Mouse (Mus musculus) CH12.LX (cell line): ENCODE data around the gene Fndc7. TPM values are rescaled to one million over a fixed set of nuclear protein-coding genes. Genes with fewer than 3 reads are reported as not detected.

ENCODE experiments used
- DNase-seq: peaks from one replicate; pipeline ENCODE4 v3.0.0-alpha.2; 2013; ENCODE audit errors: extremely low read depth
- H3K27ac ChIP-seq: 2 replicates; pipeline ENCODE4 v1.5.1; 2012; ENCODE audit warnings: low read depth, mild to moderate bottlenecking, control low read depth, moderate library complexity; ENCODE audit not compliant: insufficient read depth
- H3K27me3 ChIP-seq: replicated peaks from 2 replicates; pipeline ENCODE3; 2012; ENCODE audit warnings: inconsistent platforms
- H3K36me3 ChIP-seq, 2 experiments: replicated peaks in 1 of 2; 2 replicates each; pipeline versions ENCODE3 to v1.6.1; 2012; ENCODE audit warnings: inconsistent platforms in 1 of 2, low read length in 1 of 2, mild to moderate bottlenecking in 1 of 2, mixed read lengths in 1 of 2, moderate library complexity in 1 of 2; ENCODE audit not compliant: control insufficient read depth in 1 of 2, insufficient read depth in 1 of 2
- H3K4me1 ChIP-seq, 2 experiments: 2 replicates each; pipeline ENCODE4 v1.6.1; 2012; ENCODE audit warnings: inconsistent platforms in 1 of 2, moderate library complexity in 1 of 2; ENCODE audit not compliant: insufficient read depth in 2 of 2, control insufficient read depth in 1 of 2
- H3K4me2 ChIP-seq: 2 replicates; pipeline ENCODE4 v1.6.1; 2012; ENCODE audit warnings: low read depth, mild to moderate bottlenecking, control low read depth; ENCODE audit not compliant: poor library complexity, insufficient read depth, severe bottlenecking
- H3K4me3 ChIP-seq, 3 experiments: fragments of 150-350 bp in 1 of 3; sonication (generic) in 1 of 3; replicated peaks in 1 of 3; 2 replicates each; pipeline versions ENCODE3 to v1.5.1; 2011 to 2012; ENCODE audit warnings: low read depth in 2 of 3, low read length in 2 of 3, mild to moderate bottlenecking in 2 of 3, moderate library complexity in 2 of 3, control low read depth in 1 of 3, improper control_type of control experiment in 1 of 3, inconsistent platforms in 1 of 3, mixed read lengths in 1 of 3; ENCODE audit not compliant: poor library complexity in 1 of 3
- H3K79me2 ChIP-seq: replicated peaks from 2 replicates; pipeline ENCODE4 v1.6.1; 2012; ENCODE audit warnings: mild to moderate bottlenecking, moderate library complexity; ENCODE audit not compliant: control insufficient read depth, poor library complexity, insufficient read depth, severe bottlenecking; ENCODE audit errors: extremely low read depth
- H3K9ac ChIP-seq: 2 replicates; pipeline ENCODE4 v1.6.1; 2012; ENCODE audit warnings: low read depth, mild to moderate bottlenecking, control low read depth, moderate library complexity; ENCODE audit not compliant: insufficient read depth
- H3K9me3 ChIP-seq: replicated peaks from 2 replicates; pipeline ENCODE3; 2012; ENCODE audit warnings: low read length, inconsistent platforms, mixed read lengths
- BHLHE40 ChIP-seq: IDR thresholded peaks from 2 replicates; pipeline ENCODE4 v1.6.1; 2011; ENCODE audit warnings: mild to moderate bottlenecking, low read depth, low read length, improper control_type of control experiment
- CTCF ChIP-seq, 2 experiments: IDR thresholded peaks in 1 of 2; conservative IDR thresholded peaks in 1 of 2; 2 replicates each; pipeline ENCODE4 v1.5.1; 2011 to 2012; ENCODE audit warnings: low read depth in 2 of 2, low read length in 2 of 2, improper control_type of control experiment in 1 of 2, inconsistent platforms in 1 of 2, mild to moderate bottlenecking in 1 of 2, moderate library complexity in 1 of 2
- ELF1 ChIP-seq: IDR thresholded peaks from 2 replicates; pipeline ENCODE4 v1.6.1; 2014; ENCODE audit warnings: low read depth, mild to moderate bottlenecking, inconsistent platforms, low read length, improper control_type of control experiment
- ETS1 ChIP-seq: conservative IDR thresholded peaks from 2 replicates; pipeline ENCODE4 v1.6.1; 2012; ENCODE audit warnings: low read depth, mild to moderate bottlenecking, inconsistent platforms, low read length, improper control_type of control experiment, moderate library complexity
- GABPA ChIP-seq: IDR thresholded peaks from 2 replicates; pipeline ENCODE4 v1.6.1; 2012; ENCODE audit warnings: low read depth, low read length, improper control_type of control experiment, inconsistent platforms; ENCODE audit not compliant: insufficient replicate concordance
- HCFC1 ChIP-seq: IDR thresholded peaks from 2 replicates; pipeline ENCODE4 v1.6.1; 2012; ENCODE audit warnings: low read depth, mild to moderate bottlenecking, inconsistent platforms, low read length, improper control_type of control experiment
- IRF4 ChIP-seq: IDR thresholded peaks from 2 replicates; pipeline ENCODE4 v1.6.1; 2014; ENCODE audit warnings: low read depth, mild to moderate bottlenecking, inconsistent platforms, low read length, improper control_type of control experiment
- KAT2A ChIP-seq: IDR thresholded peaks from 2 replicates; pipeline ENCODE4 v1.6.1; 2012; ENCODE audit warnings: low read length, improper control_type of control experiment, inconsistent platforms; ENCODE audit not compliant: insufficient replicate concordance
- MAFK ChIP-seq: IDR thresholded peaks from 2 replicates; pipeline ENCODE4 v1.6.1; 2011; ENCODE audit warnings: low read length, improper control_type of control experiment; ENCODE audit not compliant: insufficient replicate concordance
- MEF2A ChIP-seq: IDR thresholded peaks from 2 replicates; pipeline ENCODE4 v1.6.1; 2014; ENCODE audit warnings: low read depth, mild to moderate bottlenecking, inconsistent platforms, low read length, improper control_type of control experiment, borderline replicate concordance
- NELFE ChIP-seq: IDR thresholded peaks from 2 replicates; pipeline ENCODE4 v1.6.1; 2011; ENCODE audit warnings: low read depth, low read length, improper control_type of control experiment
- PAX5 ChIP-seq: IDR thresholded peaks from 2 replicates; pipeline ENCODE4 v1.6.1; 2012; ENCODE audit warnings: low read length, inconsistent platforms, mixed read lengths
- RAD21 ChIP-seq: IDR thresholded peaks from 2 replicates; pipeline ENCODE4 v1.6.1; 2011; ENCODE audit warnings: low read depth, mild to moderate bottlenecking, low read length, improper control_type of control experiment, moderate library complexity
- TBP ChIP-seq: conservative IDR thresholded peaks from 2 replicates; pipeline ENCODE4 v1.6.1; 2011; ENCODE audit warnings: low read depth, low read length, improper control_type of control experiment
- TCF12 ChIP-seq: IDR thresholded peaks from 2 replicates; pipeline ENCODE4 v1.6.1; 2014; ENCODE audit warnings: low read depth, mild to moderate bottlenecking, inconsistent platforms, low read length, improper control_type of control experiment
- UBTF ChIP-seq: IDR thresholded peaks from 2 replicates; pipeline ENCODE4 v1.6.1; 2012; ENCODE audit warnings: low read depth, mild to moderate bottlenecking, inconsistent platforms, low read length, improper control_type of control experiment, moderate library complexity
- ZKSCAN1 ChIP-seq: IDR thresholded peaks from 2 replicates; pipeline ENCODE4 v1.6.1; 2012; ENCODE audit warnings: low read depth, inconsistent platforms, low read length, improper control_type of control experiment, borderline replicate concordance
- ZMIZ1 ChIP-seq: IDR thresholded peaks from 2 replicates; pipeline ENCODE4 v1.6.1; 2012; ENCODE audit warnings: low read depth, mild to moderate bottlenecking, inconsistent platforms, low read length, improper control_type of control experiment
- ZNF384 ChIP-seq: IDR thresholded peaks from 2 replicates; pipeline ENCODE4 v1.6.1; 2012; ENCODE audit warnings: low read depth, low read length, improper control_type of control experiment, inconsistent platforms
- dilution Hi-C: fragments of 300-500 bp; cut with MboI; formaldehyde crosslinking; loops from 2 replicates; pipeline ENCODE4 v1.14.3; 2020; ENCODE audit warnings: low sequenced_read_pairs; ENCODE audit not compliant: extremely low pct_unique_long_range_greater_than_20kb, extremely low pct_ligation_motif_present
- in situ Hi-C: fragments of 300-500 bp; cut with MboI; formaldehyde crosslinking; loops from 3 replicates; pipeline ENCODE4 v1.14.3; 2019; ENCODE audit warnings: low sequenced_read_pairs, low pct_ligation_motif_present, low pct_unique_long_range_greater_than_20kb, mixed read lengths
- polyA plus RNA-seq: library from polyadenylated mRNA; unstranded; fragments of >175 nt; gene quantifications from 2 replicates; pipeline ENCODE4 v1.2.1, GENCODE M21; 2012; ENCODE audit warnings: low read depth; ENCODE audit not compliant: insufficient read length
- total RNA-seq, 2 experiments: library from RNA; depleted of rRNA; stranded (reverse); fragments of 300-350 nt in 1 of 2; fragments of >200 nt in 1 of 2; gene quantifications; 2 replicates each; pipeline ENCODE4 v1.2.3; 2012 to 2014

Fndc7 gene
- total and polyA plus RNA-seq, 3 experiments = 0.61 to 1.1 (median 0.81) TPM

DNA sequence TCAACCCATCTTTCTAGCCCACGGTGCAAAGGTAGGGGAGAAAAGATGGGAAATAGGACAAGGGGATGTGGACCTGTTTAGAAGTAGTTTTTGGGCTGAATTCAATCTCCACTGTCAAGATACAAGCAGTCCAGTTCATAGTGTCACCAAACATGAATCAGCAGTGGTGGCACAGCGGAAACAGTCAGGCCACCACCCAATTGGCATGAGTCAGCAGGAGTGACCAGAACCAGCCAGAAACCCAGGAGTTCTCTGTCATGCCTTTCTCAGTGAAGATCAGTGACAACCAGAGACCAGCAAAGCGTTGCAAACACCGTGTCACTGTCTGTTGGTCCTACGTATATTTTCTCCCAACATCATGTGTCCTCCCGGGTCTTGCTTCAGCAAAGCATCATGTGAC, 43.7 kb upstream of the Fndc7 start:
- Histone ChIP-seq H3K27me3 (no peaks in the 10 kb centered on the region), H3K9ac (no peak overlapping the region), H3K4me3 (no peak overlapping the region), H3K4me1 (no peaks in the 10 kb centered on the region), H3K9me3 (peaks cover 2% of the 10 kb centered on the region), H3K27ac (no peak overlapping the region), H3K4me2 (no peak overlapping the region), H3K79me2 (no peaks in the 10 kb centered on the region), H3K36me3 (no peaks in the 10 kb centered on the region)
- dilution Hi-C loops (no loop called here), in situ Hi-C loops (no loop called here)
- no peak for DNase-seq
- no peak for TF ChIP-seq ZNF384
- no peak for TF ChIP-seq MEF2A
- TF ChIP-seq UBTF = no peak
- no peak for TF ChIP-seq CTCF (conservative IDR thresholded peaks at IDR 0.05 in 1 of 2, IDR thresholded peaks at IDR 0.05 in 1 of 2; ENCODE audit: low read depth in 2 of 2, low read length in 2 of 2)
- TF ChIP-seq NELFE = no peak
- TF ChIP-seq RAD21 = no peak
- TF ChIP-seq ELF1 = no peak
- no peak for TF ChIP-seq KAT2A
- no peak for TF ChIP-seq IRF4
- no peak for TF ChIP-seq PAX5
- no peak for TF ChIP-seq BHLHE40
- no peak for TF ChIP-seq ETS1

DNA sequence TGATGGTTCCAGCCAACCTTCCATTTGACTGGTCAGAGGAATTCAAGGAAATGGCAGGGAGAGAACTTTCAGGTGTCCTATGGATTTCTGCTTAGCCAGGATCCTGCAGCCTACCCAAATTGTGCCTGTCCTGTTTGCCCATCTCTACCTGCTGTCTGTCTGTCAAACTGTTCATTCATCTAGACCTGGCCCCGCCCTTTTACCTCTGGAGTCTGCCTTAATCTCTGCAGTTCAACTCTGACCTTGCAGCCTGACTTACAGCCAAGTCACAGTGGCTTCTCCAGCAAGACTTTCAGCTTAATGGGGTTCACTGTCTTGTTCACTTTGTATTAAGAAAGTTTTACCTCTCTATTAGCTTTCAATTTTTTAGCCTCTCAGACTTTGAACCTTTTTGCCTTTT, 36.5 kb upstream of the Fndc7 start:
- H3K4me1 ChIP-seq = peaks cover 4 to 14% of the 10 kb centered on the region in 2 experiments; a peak in 2 of 4 replicates
- in situ Hi-C loops = no loop called here
- H3K4me2 ChIP-seq = no peak overlapping the region
- DNase-seq = no peak
- no peaks in the 10 kb centered on the region for H3K36me3 ChIP-seq
- no peaks in the 10 kb centered on the region for H3K27me3 ChIP-seq
- dilution Hi-C loops = no loop called here
- no peak overlapping the region for H3K27ac ChIP-seq
- H3K79me2 ChIP-seq = no peaks in the 10 kb centered on the region
- no peaks in the 10 kb centered on the region for H3K9me3 ChIP-seq
- TF ChIP-seq PAX5 = no peak
- TF ChIP-seq RAD21 = no peak
- no peak for TF ChIP-seq HCFC1
- TF ChIP-seq TCF12 = no peak
- no peak for TF ChIP-seq BHLHE40
- TF ChIP-seq GABPA = no peak
- no peak for TF ChIP-seq TBP
- no peak for TF ChIP-seq ZKSCAN1
- no peak for TF ChIP-seq ZMIZ1
- TF ChIP-seq MAFK = no peak
- no peak overlapping the region for H3K4me3 ChIP-seq
- no peak overlapping the region for H3K9ac ChIP-seq
